Mouse (Mus musculus) liver, postnatal 0 days (tissue): Measurements from ENCODE around the gene Mavs.
A peak's percentile ranks its signal among the peaks of the same experiment; 100 is the strongest.

Experiments used
- CTCF ChIP-seq: sonication (generic); IDR thresholded peaks from 2 replicates; pipeline ENCODE4 v1.5.1; 2016; ENCODE audit warnings: antibody characterized with exemption, low read depth
- EP300 ChIP-seq: IDR thresholded peaks from 2 replicates; pipeline ENCODE4 v1.6.1; 2016; ENCODE audit warnings: antibody characterized with exemption, low read depth, mild to moderate bottlenecking

DNA sequence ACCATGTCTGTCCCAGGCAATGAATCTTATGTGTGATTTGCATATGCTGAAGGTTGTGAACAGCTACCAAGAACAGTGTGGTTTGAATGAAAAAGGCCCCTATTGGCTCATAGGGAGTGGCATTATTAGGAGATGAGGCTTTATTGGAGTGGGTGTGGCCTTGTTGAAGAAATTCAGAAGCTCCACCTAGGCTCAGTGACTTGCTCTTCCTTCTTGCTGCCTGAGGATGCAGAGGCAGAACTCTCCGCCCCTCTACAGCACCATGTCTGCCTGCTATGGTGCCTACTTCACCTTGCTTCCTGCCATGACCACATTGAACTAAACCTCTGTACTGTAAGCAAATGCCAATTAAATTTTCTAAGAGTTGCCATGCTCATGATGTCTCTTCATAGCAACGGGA lies 1.3 kb upstream of the Mavs start:
- no peak; the same call in 1 of the 2 replicates for TF ChIP-seq EP300
- 0 out of 2 replicates have a peak, but pooled peaks have one; percentile 4 for TF ChIP-seq CTCF
